Comparison of ENCODE assay signal across 8 mouse cellular contexts in genomic region chr15:78982658-78983435, GRCm38 (mm10). TPM values are rescaled to one million over a fixed set of nuclear protein-coding genes. Genes with fewer than 3 reads are reported as not detected.
A peak's percentile ranks its signal among the peaks of the same experiment; 100 is the strongest.
DNase-seq lines count a peak whose midpoint lies in the region; ATAC-seq and TF ChIP-seq lines count a peak whose summit lies in the region.

No protein-coding gene starts in this region.

- under 1% methylated on average over 56 of the region's 67 CpGs for WGBS in embryonic facial prominence, embryonic 12.5 days
- WGBS in liver, embryonic 12.5 days (ENCODE audit: insufficient replicate concordance): 2% methylated on average over 61 of the region's 67 CpGs

- H3ac ChIP-seq in C2C12 (ENCODE audit: control insufficient read depth, insufficient read length, low read depth) (peak overlapping the region; percentile 98), myocyte (ENCODE audit: control insufficient read depth, insufficient read length) (peak overlapping the region; percentile 79)

- peaks cover 57% of the 10 kb centered on the region for H3K4me1 ChIP-seq in embryonic facial prominence, embryonic 12.5 days
- H3K4me1 ChIP-seq in liver, embryonic 12.5 days: peaks cover 71% of the 10 kb centered on the region

- peak overlapping the region; percentile 91 for H3K9ac ChIP-seq in embryonic facial prominence, embryonic 12.5 days
- peak overlapping the region; percentile 90 for H3K9ac ChIP-seq in liver, embryonic 12.5 days

- peaks cover 6% of the 10 kb centered on the region for H3K79me3 ChIP-seq in C2C12 (ENCODE audit: low read depth)

- peak; percentile 76 for ATAC-seq in embryonic facial prominence, embryonic 12.5 days (ENCODE audit: insufficient number of reproducible peaks, insufficient read depth, low FRiP score, low TSS enrichment)
- peak; percentile 89 for ATAC-seq in liver, embryonic 12.5 days

- peaks cover 44% of the 10 kb centered on the region for H3K79me2 ChIP-seq in C2C12 (ENCODE audit: control insufficient read depth, insufficient read depth)
- no peaks in the 10 kb centered on the region for H3K79me2 ChIP-seq in myocyte (ENCODE audit: control insufficient read depth, insufficient read depth)

- no peaks in the 10 kb centered on the region for H3K36me3 ChIP-seq in C2C12 (ENCODE audit: control insufficient read depth, insufficient read depth)
- peaks cover under 1% of the 10 kb centered on the region; the same call in 1 of the 2 replicates for H3K36me3 ChIP-seq in embryonic facial prominence, embryonic 12.5 days
- peaks cover 8% of the 10 kb centered on the region for H3K36me3 ChIP-seq in liver, embryonic 12.5 days
- no peaks in the 10 kb centered on the region for H3K36me3 ChIP-seq in myocyte (ENCODE audit: control insufficient read depth, insufficient read depth)

- no peaks in the 10 kb centered on the region for H3K9me3 ChIP-seq in embryonic facial prominence, embryonic 12.5 days
- H3K9me3 ChIP-seq in liver, embryonic 12.5 days (replicated peaks): no peaks in the 10 kb centered on the region

- peak overlapping the region; percentile 95 for H3K4me2 ChIP-seq in embryonic facial prominence, embryonic 12.5 days (replicated peaks)
- H3K4me2 ChIP-seq in liver, embryonic 12.5 days: peak overlapping the region; percentile 95
- peak overlapping the region; percentile 95 for H3K4me2 ChIP-seq in myocyte (ENCODE audit: low read depth)

- peak; percentile 78 for TF ChIP-seq POLR2A in myocyte (IDR thresholded peaks at IDR 0.05; ENCODE audit: insufficient read length, low read depth)

- TF ChIP-seq CTCF in C2C12 (IDR thresholded peaks at IDR 0.05; ENCODE audit: control insufficient read depth, insufficient read depth, insufficient read length): no peak

- H3K27me3 ChIP-seq in C2C12 (ENCODE audit: control insufficient read depth, insufficient read depth, insufficient read length) (peaks cover 8% of the 10 kb centered on the region), myocyte (ENCODE audit: control insufficient read depth, insufficient read depth, insufficient read length) (peaks cover 16% of the 10 kb centered on the region)
- no peaks in the 10 kb centered on the region for H3K27me3 ChIP-seq in embryonic facial prominence, embryonic 12.5 days
- H3K27me3 ChIP-seq in liver, embryonic 12.5 days (replicated peaks): no peaks in the 10 kb centered on the region

- H3K27ac ChIP-seq in embryonic facial prominence, embryonic 12.5 days: peak overlapping the region; percentile 87
- H3K27ac ChIP-seq in liver, embryonic 12.5 days: peak overlapping the region; percentile 93

- peak; percentile 76 to 80 for DNase-seq in adrenal gland, postnatal 4 days (ENCODE audit: low spot score in 2 of 2)
- peak; percentile 87 to 90 for DNase-seq in heart, adult 9 months (ENCODE audit: low spot score in 2 of 2)
- DNase-seq in kidney, adult 9 months: peak; percentile 92
- peak; percentile 92 to 93 for DNase-seq in spleen, postnatal 36 days (ENCODE audit: low spot score in 2 of 2)

- H3K4me3 ChIP-seq in C2C12 (ENCODE audit: insufficient read depth, poor library complexity, severe bottlenecking) (peak overlapping the region; percentile 78), myocyte (peak overlapping the region; percentile 54)
- peak overlapping the region; percentile 78 for H3K4me3 ChIP-seq in embryonic facial prominence, embryonic 12.5 days
- H3K4me3 ChIP-seq in liver, embryonic 12.5 days: peak overlapping the region; percentile 84

TF ChIP-seq in C2C12, 6 proteins besides CTCF, POLR2A, EP300 and RAD21:
- no peak for TF ChIP-seq MYOD1 (IDR thresholded peaks at IDR 0.05; ENCODE audit: control insufficient read depth, insufficient read length, low read depth)
- no peak for TF ChIP-seq CEBPB (IDR thresholded peaks at IDR 0.05; ENCODE audit: low read depth)
- no peak for TF ChIP-seq FOSL1 (IDR thresholded peaks at IDR 0.05; ENCODE audit: insufficient read depth, low read length, poor library complexity, severe bottlenecking)
- no peak for TF ChIP-seq MYOG (IDR thresholded peaks at IDR 0.05; ENCODE audit: control insufficient read depth, extremely low read depth, insufficient read length)
- no peak for TF ChIP-seq MAX (IDR thresholded peaks at IDR 0.05)
- no peak for TF ChIP-seq USF1 (IDR thresholded peaks at IDR 0.05; ENCODE audit: low read depth)

TF ChIP-seq in myocyte, 11 proteins besides CTCF, POLR2A, EP300 and RAD21:
- TF ChIP-seq SRF (IDR thresholded peaks at IDR 0.05; ENCODE audit: control insufficient read depth, insufficient read length, low read depth) (no peak), MYOG (IDR thresholded peaks at IDR 0.05; ENCODE audit: control insufficient read depth in 1 of 3, insufficient read depth in 1 of 3, insufficient read length in 2 of 3, low read depth in 2 of 3) (no peak), E2F4 (IDR thresholded peaks at IDR 0.05; ENCODE audit: insufficient read depth) (peak; percentile 59), MYOD1 (IDR thresholded peaks at IDR 0.05; ENCODE audit: control insufficient read depth in 1 of 3, insufficient read length in 2 of 3, low read depth in 2 of 3) (peak in 1 of 3 experiments; percentile 39), POLR2AphosphoS2 (IDR thresholded peaks at IDR 0.05; ENCODE audit: insufficient read length, low read depth) (peak; percentile 62), MAX (IDR thresholded peaks at IDR 0.05; ENCODE audit: low read depth) (no peak), TCF12 (IDR thresholded peaks at IDR 0.05; ENCODE audit: insufficient read depth, poor library complexity, severe bottlenecking) (no peak), TCF3 (IDR thresholded peaks at IDR 0.05; ENCODE audit: insufficient read length, low read depth) (no peak), REST (IDR thresholded peaks at IDR 0.05; ENCODE audit: insufficient read depth, insufficient read length) (no peak), USF1 (IDR thresholded peaks at IDR 0.05; ENCODE audit: low read depth) (no peak), CEBPB (IDR thresholded peaks at IDR 0.05; ENCODE audit: insufficient read depth, poor library complexity, severe bottlenecking) (no peak)
TF ChIP-seq in myocyte: peak in this region for 3.

RNA-seq across cellular contexts. Expression of gene Triobp, which starts 35.3 kb away (rescaled TPM):
- polyA plus RNA-seq in C2C12 (2012; fragmentation: generic; extraction: Trizol): 35.7 TPM
- 100 to 1,000 TPM in 1 of 2 experiments, 10 to 100 TPM in 1; 96.9 to 112 TPM for total RNA-seq in adrenal gland, postnatal 4 days (2021)
- polyA plus RNA-seq in embryonic facial prominence, embryonic 12.5 days (2016; fragmentation: Nextera tagmentation; extraction: Ambion mirVana): 41.5 and 48.1 TPM in 2 replicates
- 21.0 and 26.8 TPM in 2 replicates for polyA plus RNA-seq in liver, embryonic 12.5 days (2016; fragmentation: Nextera tagmentation; extraction: Ambion mirVana)
- polyA plus RNA-seq in myocyte (2012; fragmentation: generic; extraction: Trizol): 19.9 TPM

RNA-seq across cellular contexts. Expression of gene H1f0, which starts 45.4 kb away (rescaled TPM):
- 111 TPM for polyA plus RNA-seq in C2C12 (2012; fragmentation: generic; extraction: Trizol)
- 100 to 1,000 TPM; 361 to 374 TPM for total RNA-seq in adrenal gland, postnatal 4 days (2021)
- 513 and 519 TPM in 2 replicates for polyA plus RNA-seq in embryonic facial prominence, embryonic 12.5 days (2016; fragmentation: Nextera tagmentation; extraction: Ambion mirVana)
- 114 and 122 TPM in 2 replicates for polyA plus RNA-seq in liver, embryonic 12.5 days (2016; fragmentation: Nextera tagmentation; extraction: Ambion mirVana)
- 423 TPM for polyA plus RNA-seq in myocyte (2012; fragmentation: generic; extraction: Trizol)

RNA-seq across cellular contexts. Expression of gene Nol12, which starts 48.1 kb away (rescaled TPM):
- polyA plus RNA-seq in C2C12 (2012; fragmentation: generic; extraction: Trizol) (108 TPM), myocyte (2012; fragmentation: generic; extraction: Trizol) (101 TPM)
- total RNA-seq in adrenal gland, postnatal 4 days (2021): 10 to 100 TPM; 40.0 to 47.3 TPM
- 59.0 and 60.5 TPM in 2 replicates for polyA plus RNA-seq in embryonic facial prominence, embryonic 12.5 days (2016; fragmentation: Nextera tagmentation; extraction: Ambion mirVana)
- 47.9 and 51.6 TPM in 2 replicates for polyA plus RNA-seq in liver, embryonic 12.5 days (2016; fragmentation: Nextera tagmentation; extraction: Ambion mirVana)

RNA-seq across cellular contexts. Expression of gene Lgals1, which starts 56.3 kb away (rescaled TPM):
- polyA plus RNA-seq in C2C12 (2012; fragmentation: generic; extraction: Trizol): 18,755 TPM
- 100 to 1,000 TPM; 382 to 438 TPM for total RNA-seq in adrenal gland, postnatal 4 days (2021)
- polyA plus RNA-seq in embryonic facial prominence, embryonic 12.5 days (2016; fragmentation: Nextera tagmentation; extraction: Ambion mirVana): 1,294 and 1,324 TPM in 2 replicates
- polyA plus RNA-seq in liver, embryonic 12.5 days (2016; fragmentation: Nextera tagmentation; extraction: Ambion mirVana): 644 and 660 TPM in 2 replicates
- 13,722 TPM for polyA plus RNA-seq in myocyte (2012; fragmentation: generic; extraction: Trizol)

RNA-seq across cellular contexts. Expression of gene Galr3, which starts 58.8 kb away (rescaled TPM):
- polyA plus RNA-seq in C2C12 (2012; fragmentation: generic; extraction: Trizol) (not detected), myocyte (2012; fragmentation: generic; extraction: Trizol) (0.44 TPM)
- total RNA-seq in adrenal gland, postnatal 4 days (2021): 1 to 10 TPM in 1 of 2 experiments, under 1 TPM in 1; 0.65 to 1.1 TPM
- polyA plus RNA-seq in embryonic facial prominence, embryonic 12.5 days (2016; fragmentation: Nextera tagmentation; extraction: Ambion mirVana): not detected in 2 replicates
- 0.41 and 0.55 TPM in 2 replicates for polyA plus RNA-seq in liver, embryonic 12.5 days (2016; fragmentation: Nextera tagmentation; extraction: Ambion mirVana)

Comparison
In these comparisons a context has a peak if more than half of its experiments do, and no peak if none do; other contexts are left out.
1. Peak in every context shown above with its lines: DNase-seq, ATAC-seq, H3K4me3 ChIP-seq and H3K27ac ChIP-seq.